Mouse (Mus musculus) midbrain, embryonic 13.5 days (tissue): ENCODE measurements around the gene App. TPM values are rescaled to one million over a fixed set of nuclear protein-coding genes. Genes with fewer than 3 reads are reported as not detected.

ENCODE experiments used
- ATAC-seq: fragments of 200-750 bp; cut with Nextera tagmentation; 2 replicates; pipeline ENCODE4 v1.8.0; 2017; ENCODE audit warnings: mild to moderate bottlenecking, moderate TSS enrichment, moderate library complexity
- H3K27ac ChIP-seq: fragments of 300-500 bp; sonication (generic); 2 replicates; pipeline ENCODE4 v1.5.1; 2015; ENCODE audit warnings: inconsistent platforms, mild to moderate bottlenecking, moderate library complexity
- H3K27me3 ChIP-seq: fragments of 300-500 bp; sonication (generic); 2 replicates; pipeline ENCODE4 v1.6.1; 2015; ENCODE audit warnings: mild to moderate bottlenecking, inconsistent platforms
- H3K36me3 ChIP-seq: fragments of 300-500 bp; sonication (generic); 2 replicates; pipeline ENCODE4 v1.6.1; 2015; ENCODE audit warnings: mild to moderate bottlenecking, inconsistent platforms
- H3K4me1 ChIP-seq: fragments of 300-500 bp; sonication (generic); replicated peaks from 2 replicates; pipeline ENCODE4 v1.6.1; 2015; ENCODE audit warnings: inconsistent platforms
- H3K4me2 ChIP-seq: fragments of 300-500 bp; sonication (generic); replicated peaks from 2 replicates; pipeline ENCODE4 v1.6.1; 2015; ENCODE audit warnings: moderate library complexity, mild to moderate bottlenecking, inconsistent platforms
- H3K4me3 ChIP-seq: fragments of 300-500 bp; sonication (generic); replicated peaks from 2 replicates; pipeline ENCODE4 v1.5.1; 2015; ENCODE audit warnings: mild to moderate bottlenecking, inconsistent platforms
- H3K9ac ChIP-seq: fragments of 300-500 bp; sonication (generic); replicated peaks from 2 replicates; pipeline ENCODE4 v1.6.1; 2015; ENCODE audit warnings: mild to moderate bottlenecking, inconsistent platforms
- H3K9me3 ChIP-seq: fragments of 300-500 bp; sonication (generic); 2 replicates; pipeline ENCODE4 v1.6.1; 2016; ENCODE audit warnings: mild to moderate bottlenecking, inconsistent platforms
- WGBS: fragments of 180-500 bp; shearing (Covaris S2); methylation state at CpG from one replicate; pipeline ENCODE4 v1.1.7; 2015; 5-methylcytosine and 5-hydroxymethylcytosine counted together
- polyA plus RNA-seq: library from polyadenylated mRNA; unstranded; fragments of >200 nt; fragmentation: Nextera tagmentation; extraction: Ambion mirVana; gene quantifications from 2 replicates; pipeline ENCODE4 v1.2.1, GENCODE M21; 2015

App gene
- polyA plus RNA-seq, 1 experiment from 2014 or later = 271 TPM

DNA sequence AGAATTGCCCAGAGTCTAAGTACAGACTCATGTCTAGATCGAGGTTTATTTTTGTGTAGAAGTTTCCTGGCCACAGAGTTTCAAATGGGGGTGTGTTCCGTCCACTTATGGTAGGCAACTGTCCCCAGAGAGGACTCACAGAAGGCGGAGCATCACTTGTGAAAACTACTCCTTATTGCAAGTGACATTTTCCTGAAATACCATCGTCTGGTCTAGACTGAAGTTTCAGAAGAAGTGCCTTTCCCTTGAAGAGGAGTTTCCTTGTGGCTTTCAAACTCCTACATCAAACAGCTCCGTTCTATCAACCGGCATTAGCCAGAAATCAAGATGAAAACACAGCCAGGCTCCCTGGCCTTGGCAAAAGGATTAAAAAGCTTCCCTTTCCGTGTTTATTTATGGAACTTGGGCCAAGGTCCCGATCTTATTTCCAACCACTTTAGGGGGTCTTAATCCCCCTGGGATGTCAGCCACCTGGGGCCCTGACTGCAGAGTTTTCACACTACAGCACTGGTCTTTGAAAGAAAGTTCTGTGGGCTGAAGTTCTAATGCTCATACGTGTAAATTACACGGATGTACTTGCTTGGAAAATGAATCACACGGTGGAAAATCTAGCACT, 187.4 kb downstream of the App start:
- no peak overlapping the region for H3K9ac ChIP-seq
- H3K27me3 ChIP-seq = no peaks in the 10 kb centered on the region
- no peak overlapping the region for H3K4me3 ChIP-seq
- peaks cover 13% of the 10 kb centered on the region for H3K36me3 ChIP-seq
- H3K27ac ChIP-seq = no peak overlapping the region
- peaks cover 16% of the 10 kb centered on the region for H3K4me1 ChIP-seq
- 79% methylated on average over 11 of the region's 11 CpGs for WGBS
- ATAC-seq = no peak
- H3K4me2 ChIP-seq = no peak overlapping the region
- H3K9me3 ChIP-seq = no peaks in the 10 kb centered on the region

DNA sequence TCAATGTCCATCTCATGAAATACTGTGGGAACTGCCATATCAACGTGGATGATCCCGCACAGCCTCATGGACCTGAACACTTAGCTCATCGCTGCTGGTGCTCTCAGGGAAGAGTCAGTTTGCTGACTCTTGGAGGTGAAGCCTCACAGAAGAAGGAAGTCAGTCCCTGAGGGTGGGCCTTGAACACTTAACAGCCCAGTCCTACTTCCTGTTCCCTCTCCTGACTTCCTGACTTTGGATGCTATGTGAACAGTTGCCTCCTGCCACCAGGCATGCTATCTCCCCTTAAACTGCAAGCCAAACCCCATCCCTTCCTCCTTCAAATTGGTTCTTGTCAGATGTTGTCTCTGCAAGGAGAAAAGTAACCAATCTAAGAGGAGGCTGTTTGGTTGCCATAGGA, 188.2 kb downstream of the App start:
- H3K4me1 ChIP-seq = peaks cover 16% of the 10 kb centered on the region
- WGBS = 96% methylated on average over 3 of the region's 3 CpGs

DNA sequence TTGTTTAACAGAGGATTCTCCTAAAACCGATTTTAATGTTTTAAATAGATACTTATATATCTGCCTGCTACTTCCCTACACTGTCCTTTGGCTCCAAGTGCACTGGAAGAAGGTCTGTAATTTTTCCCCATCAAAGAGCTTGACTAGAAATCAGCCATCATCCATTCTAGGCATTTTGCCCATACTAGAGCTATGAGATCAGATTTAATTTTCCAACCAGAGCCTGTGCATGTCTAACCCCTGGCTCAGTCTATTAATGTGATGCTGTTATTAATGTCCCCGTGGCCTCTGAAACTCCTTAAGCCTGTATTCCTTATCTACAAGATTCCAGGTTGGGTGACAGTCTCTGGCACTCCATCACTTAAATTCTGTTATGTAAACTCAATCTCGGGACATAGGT, 190.1 kb downstream of the App start:
- Histone ChIP-seq H3K4me1 (peaks cover 13% of the 10 kb centered on the region; the same call in 1 of the 2 replicates), H3K9me3 (no peaks in the 10 kb centered on the region), H3K27me3 (no peaks in the 10 kb centered on the region), H3K9ac (no peak overlapping the region), H3K36me3 (peaks cover 10% of the 10 kb centered on the region), H3K27ac (no peak overlapping the region), H3K4me2 (no peak overlapping the region), H3K4me3 (no peak overlapping the region)
- 81% methylated on average over 3 of the region's 3 CpGs for WGBS
- ATAC-seq = no peak

More for the DNA sequence above, 188.2 kb downstream of the App start:
- no peak for ATAC-seq
- H3K27ac ChIP-seq = no peak overlapping the region
- no peak overlapping the region for H3K9ac ChIP-seq
- H3K36me3 ChIP-seq = peaks cover 13% of the 10 kb centered on the region
- H3K9me3 ChIP-seq = no peaks in the 10 kb centered on the region
- no peak overlapping the region for H3K4me3 ChIP-seq
- H3K4me2 ChIP-seq = no peak overlapping the region
- H3K27me3 ChIP-seq = no peaks in the 10 kb centered on the region

DNA sequence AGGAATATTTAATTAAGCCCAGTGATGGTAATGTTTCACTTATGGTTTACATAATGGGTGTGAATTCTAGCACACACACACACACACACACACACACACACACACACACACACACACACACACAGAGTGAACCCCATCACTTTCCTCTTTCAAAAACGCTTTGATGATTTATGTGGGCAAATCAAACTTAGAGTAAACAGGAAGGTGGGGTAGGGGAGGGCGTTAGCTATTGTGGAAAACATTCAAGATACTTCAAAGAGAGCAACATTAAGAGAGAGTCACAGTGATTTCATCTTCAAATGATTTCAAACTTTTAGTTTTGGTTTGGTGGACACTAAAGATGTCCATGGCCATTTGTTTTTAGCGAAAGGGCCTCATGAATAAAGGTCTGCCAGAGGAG, 191.0 kb downstream of the App start:
- H3K9me3 ChIP-seq = no peaks in the 10 kb centered on the region
- H3K4me3 ChIP-seq = no peak overlapping the region
- H3K4me1 ChIP-seq = 0 out of 2 replicates have a peak, but pooled peaks cover 7% of the 10 kb centered on the region
- H3K9ac ChIP-seq = no peak overlapping the region
- no peak for ATAC-seq
- peaks cover 11% of the 10 kb centered on the region for H3K36me3 ChIP-seq
- 90% methylated on average over 3 of the region's 3 CpGs for WGBS
- H3K27ac ChIP-seq = no peak overlapping the region
- H3K27me3 ChIP-seq = no peaks in the 10 kb centered on the region
- H3K4me2 ChIP-seq = no peak overlapping the region

DNA sequence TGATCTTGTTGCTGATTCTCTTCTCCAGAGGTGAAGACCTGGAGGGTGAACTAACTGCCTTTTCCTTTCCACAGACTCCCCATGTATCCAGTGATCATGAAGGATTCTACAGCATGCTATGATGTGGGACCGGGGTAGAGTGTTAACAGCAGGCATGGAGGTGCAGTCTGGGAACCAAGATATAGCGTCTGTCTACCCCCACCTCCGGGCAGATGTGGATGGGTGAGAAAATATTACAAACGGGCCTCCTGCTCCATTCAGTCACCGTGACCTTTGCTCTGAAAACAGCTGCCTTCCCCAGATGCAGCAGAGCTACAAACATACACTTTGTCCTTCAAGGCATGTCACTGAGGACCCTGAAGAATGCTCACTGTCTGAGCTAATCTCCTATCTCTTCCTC, 195.0 kb downstream of the App start:
- Histone ChIP-seq H3K9me3 (no peaks in the 10 kb centered on the region), H3K27ac (no peak overlapping the region), H3K36me3 (peaks cover 28% of the 10 kb centered on the region), H3K27me3 (no peaks in the 10 kb centered on the region), H3K4me1 (0 out of 2 replicates have a peak, but pooled peaks cover 3% of the 10 kb centered on the region), H3K4me3 (no peak overlapping the region), H3K4me2 (no peak overlapping the region), H3K9ac (no peak overlapping the region)
- ATAC-seq = no peak
- 78% methylated on average over 5 of the region's 5 CpGs for WGBS

DNA sequence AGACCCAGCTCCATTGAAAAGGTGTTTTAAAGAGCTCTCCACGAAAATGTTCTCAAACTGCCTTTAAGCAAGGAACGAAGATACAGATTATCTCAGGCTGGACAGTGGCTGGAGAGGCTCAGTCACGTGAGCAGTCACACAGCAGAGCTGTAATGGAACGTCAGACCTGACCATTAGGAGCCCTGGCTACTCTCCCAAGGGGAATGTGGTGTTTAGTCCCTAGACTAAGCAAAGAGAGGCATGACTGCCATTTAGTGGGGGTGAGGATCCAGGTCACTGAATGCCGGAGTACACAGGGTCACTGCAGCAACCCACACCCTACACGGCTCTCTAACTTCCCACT, 199.4 kb downstream of the App start:
- Histone ChIP-seq H3K27me3 (no peaks in the 10 kb centered on the region), H3K9ac (no peak overlapping the region), H3K4me2 (no peak overlapping the region), H3K9me3 (no peaks in the 10 kb centered on the region), H3K4me1 (peaks cover 22% of the 10 kb centered on the region), H3K27ac (no peak overlapping the region), H3K36me3 (peaks cover 44% of the 10 kb centered on the region), H3K4me3 (no peak overlapping the region)
- 94% methylated on average over 6 of the region's 6 CpGs for WGBS
- no peak for ATAC-seq

DNA sequence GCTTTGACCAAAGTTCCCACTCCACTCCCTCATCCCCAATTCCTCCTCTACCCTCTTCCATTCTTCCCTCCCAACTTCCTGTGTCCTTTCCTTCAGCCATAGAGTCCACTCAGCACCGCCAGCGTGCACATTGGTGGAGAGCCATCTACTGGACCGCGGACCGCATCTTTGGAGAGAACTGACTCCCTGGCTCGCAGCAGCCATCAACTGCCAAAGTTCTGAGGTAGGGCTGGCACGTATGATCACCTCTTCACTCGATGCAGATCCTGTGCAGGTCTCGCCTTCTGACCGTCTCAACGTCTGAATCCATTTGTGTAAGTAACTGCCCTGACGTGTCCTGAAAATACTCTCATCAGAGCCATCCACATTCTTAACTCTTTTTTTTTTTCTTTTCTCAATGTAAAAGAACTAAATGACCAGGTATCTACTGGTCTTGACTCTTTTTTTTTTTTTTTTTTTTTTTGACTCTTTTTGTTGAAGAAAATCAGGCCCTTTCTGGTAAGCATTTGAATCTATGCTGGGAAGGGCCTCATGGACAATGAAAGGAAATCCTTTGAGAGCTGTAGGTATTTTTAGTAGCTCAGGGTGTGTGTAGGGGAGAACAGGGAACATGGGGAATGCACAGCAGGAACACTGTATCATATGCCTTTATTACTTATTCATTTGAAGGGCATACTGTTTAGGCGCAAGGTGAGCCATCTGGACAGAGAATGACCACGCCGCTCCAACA, 200.0 kb downstream of the App start:
- 93% methylated on average over 15 of the region's 15 CpGs for WGBS
- H3K9me3 ChIP-seq = no peaks in the 10 kb centered on the region
- peaks cover 20% of the 10 kb centered on the region for H3K4me1 ChIP-seq
- H3K27ac ChIP-seq = no peak overlapping the region
- H3K4me2 ChIP-seq = no peak overlapping the region
- H3K36me3 ChIP-seq = peaks cover 48% of the 10 kb centered on the region
- ATAC-seq = no peak
- H3K27me3 ChIP-seq = no peaks in the 10 kb centered on the region
- no peak overlapping the region for H3K9ac ChIP-seq
- H3K4me3 ChIP-seq = no peak overlapping the region

DNA sequence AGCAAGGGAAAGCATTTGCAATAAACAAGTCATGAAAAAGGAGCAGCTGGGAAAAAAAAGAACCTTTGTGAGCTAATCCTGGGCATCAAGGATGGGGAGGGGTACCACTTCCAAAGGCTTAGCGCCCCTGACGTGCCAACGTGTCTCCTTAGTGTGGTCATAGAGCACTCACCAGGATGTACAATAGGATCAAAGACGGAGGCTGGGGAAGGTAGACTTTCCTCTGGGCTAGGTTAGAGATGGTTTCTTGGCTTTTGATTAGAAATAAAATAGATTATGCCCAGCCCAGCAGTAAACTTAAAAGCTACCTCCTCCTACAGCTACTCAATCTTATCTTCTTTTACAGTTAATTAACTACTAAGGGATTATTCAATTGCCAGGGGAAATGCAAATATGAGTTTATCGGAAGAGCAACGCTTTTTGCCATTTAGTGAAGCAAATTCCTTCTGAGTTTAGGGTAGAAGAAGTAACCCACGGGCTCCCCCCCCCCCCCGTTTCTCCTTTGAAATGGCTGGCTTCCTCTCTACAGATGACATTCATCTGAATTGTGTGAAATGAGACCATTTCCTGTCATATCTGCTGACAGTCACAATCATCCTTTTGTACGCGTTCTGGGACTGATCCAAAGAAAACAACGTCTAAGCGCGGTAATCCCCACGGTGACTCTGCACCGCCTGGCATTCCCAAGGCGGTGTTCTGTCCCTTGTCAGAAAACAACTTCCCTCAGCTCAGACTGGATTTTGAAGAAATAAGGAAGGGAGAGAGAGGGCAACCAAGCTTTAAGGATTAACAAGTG, 201.8 kb downstream of the App start:
- peak overlapping the region; percentile 25; the same call in 1 of the 2 replicates for H3K4me2 ChIP-seq
- WGBS = 41% methylated on average over 16 of the region's 16 CpGs
- H3K27ac ChIP-seq = peak overlapping the region; percentile 73
- H3K36me3 ChIP-seq = peaks cover 40% of the 10 kb centered on the region
- H3K4me1 ChIP-seq = peaks cover 19% of the 10 kb centered on the region
- H3K27me3 ChIP-seq = no peaks in the 10 kb centered on the region
- no peak overlapping the region for H3K9ac ChIP-seq
- no peak overlapping the region for H3K4me3 ChIP-seq
- H3K9me3 ChIP-seq = no peaks in the 10 kb centered on the region
- peak; percentile 70 for ATAC-seq

DNA sequence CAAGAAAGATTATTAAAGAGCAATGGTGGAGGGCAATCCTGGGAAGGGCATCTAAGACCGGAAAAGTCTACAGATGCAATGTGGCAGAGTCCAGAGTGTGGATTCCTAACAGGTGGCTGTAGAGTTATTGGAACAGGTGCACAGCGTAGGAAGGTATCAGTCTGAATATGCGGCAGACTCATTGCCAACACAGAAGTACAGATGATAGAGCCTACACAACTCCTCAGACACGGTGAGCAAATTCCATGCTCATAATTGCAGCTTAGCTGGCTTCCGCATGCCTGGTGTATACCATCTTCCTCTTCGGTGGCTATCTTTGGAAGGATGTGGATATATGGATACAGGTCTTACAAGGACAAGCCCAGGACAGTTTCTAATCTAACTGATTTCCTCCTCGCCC, 204.5 kb downstream of the App start:
- no peaks in the 10 kb centered on the region for H3K9me3 ChIP-seq
- peaks cover 43% of the 10 kb centered on the region for H3K36me3 ChIP-seq
- no peak for ATAC-seq
- H3K27ac ChIP-seq = no peak overlapping the region
- no peak overlapping the region for H3K4me2 ChIP-seq
- H3K4me3 ChIP-seq = no peak overlapping the region
- H3K27me3 ChIP-seq = no peaks in the 10 kb centered on the region
- H3K4me1 ChIP-seq = peaks cover 26% of the 10 kb centered on the region
- no peak overlapping the region for H3K9ac ChIP-seq
- 96% methylated on average over 7 of the region's 7 CpGs for WGBS

DNA sequence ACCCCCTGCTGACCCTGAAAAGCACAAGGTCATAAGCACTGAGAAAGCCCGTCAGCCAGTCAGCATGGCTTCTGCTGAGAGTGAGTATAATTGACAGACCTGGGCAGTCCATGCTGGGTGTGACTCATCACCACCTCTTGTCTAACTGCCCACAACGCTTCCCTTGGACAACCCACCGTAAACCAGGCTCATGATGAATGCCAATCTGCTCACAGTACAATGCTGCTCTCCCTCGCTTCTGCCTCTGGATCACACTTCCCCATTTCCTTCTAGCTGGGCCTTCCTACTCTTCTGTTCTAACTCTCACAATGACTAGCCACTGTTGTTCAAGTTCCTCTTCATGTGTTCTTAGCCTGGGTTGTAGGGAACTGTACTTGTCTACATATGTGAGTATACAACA, 206.6 kb downstream of the App start:
- H3K4me1 ChIP-seq = peaks cover 16% of the 10 kb centered on the region
- ATAC-seq = no peak
- no peaks in the 10 kb centered on the region for H3K27me3 ChIP-seq
- H3K4me2 ChIP-seq = no peak overlapping the region
- no peak overlapping the region for H3K4me3 ChIP-seq
- 74% methylated on average over 4 of the region's 4 CpGs for WGBS
- no peak overlapping the region for H3K27ac ChIP-seq
- H3K9me3 ChIP-seq = no peaks in the 10 kb centered on the region
- no peak overlapping the region for H3K9ac ChIP-seq
- peaks cover 55% of the 10 kb centered on the region for H3K36me3 ChIP-seq

DNA sequence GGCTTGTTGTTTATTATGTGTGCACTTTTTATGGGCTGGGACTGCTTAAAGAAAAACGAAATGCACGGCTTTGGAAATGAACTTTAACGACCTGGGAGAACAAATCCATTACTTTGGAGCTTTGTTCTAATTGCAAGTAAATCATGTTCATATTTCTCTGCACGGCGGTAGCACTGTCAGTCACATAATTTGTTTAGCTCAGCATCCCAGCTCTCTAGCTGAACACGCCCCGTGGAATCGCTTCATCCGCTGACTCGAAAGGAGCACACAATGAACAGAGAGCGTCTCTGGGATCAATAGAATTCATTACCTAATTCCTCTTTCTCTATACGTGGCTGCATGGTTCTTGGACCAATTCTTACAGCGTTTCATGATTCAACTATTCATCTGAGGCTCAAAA, 207.5 kb downstream of the App start:
- Histone ChIP-seq H3K27ac (peak overlapping the region; percentile 19; the same call in 1 of the 2 replicates), H3K9ac (no peak overlapping the region), H3K4me1 (peaks cover 8% of the 10 kb centered on the region; the same call in 1 of the 2 replicates), H3K4me3 (no peak overlapping the region), H3K4me2 (no peak overlapping the region), H3K27me3 (no peaks in the 10 kb centered on the region), H3K9me3 (no peaks in the 10 kb centered on the region), H3K36me3 (peaks cover 64% of the 10 kb centered on the region)
- 64% methylated on average over 13 of the region's 13 CpGs for WGBS
- peak; percentile 55; the same call in 1 of the 2 replicates for ATAC-seq

- ATAC-seq = no peak
- WGBS = 84% methylated on average over 9 of the region's 9 CpGs
- Histone ChIP-seq H3K27me3 (no peaks in the 10 kb centered on the region), H3K4me3 (no peak overlapping the region), H3K4me2 (no peak overlapping the region), H3K4me1 (0 out of 2 replicates have a peak, but pooled peaks cover 7% of the 10 kb centered on the region), H3K9ac (no peak overlapping the region), H3K9me3 (no peaks in the 10 kb centered on the region), H3K36me3 (peaks cover 71% of the 10 kb centered on the region), H3K27ac (no peak overlapping the region)
Observed at GRCm38 (mm10) chr16:84963960-84964359, 209.6 kb downstream of the App start.
